Comparison of ENCODE assay signal across 8 mouse cellular contexts in the genomic region with DNA sequence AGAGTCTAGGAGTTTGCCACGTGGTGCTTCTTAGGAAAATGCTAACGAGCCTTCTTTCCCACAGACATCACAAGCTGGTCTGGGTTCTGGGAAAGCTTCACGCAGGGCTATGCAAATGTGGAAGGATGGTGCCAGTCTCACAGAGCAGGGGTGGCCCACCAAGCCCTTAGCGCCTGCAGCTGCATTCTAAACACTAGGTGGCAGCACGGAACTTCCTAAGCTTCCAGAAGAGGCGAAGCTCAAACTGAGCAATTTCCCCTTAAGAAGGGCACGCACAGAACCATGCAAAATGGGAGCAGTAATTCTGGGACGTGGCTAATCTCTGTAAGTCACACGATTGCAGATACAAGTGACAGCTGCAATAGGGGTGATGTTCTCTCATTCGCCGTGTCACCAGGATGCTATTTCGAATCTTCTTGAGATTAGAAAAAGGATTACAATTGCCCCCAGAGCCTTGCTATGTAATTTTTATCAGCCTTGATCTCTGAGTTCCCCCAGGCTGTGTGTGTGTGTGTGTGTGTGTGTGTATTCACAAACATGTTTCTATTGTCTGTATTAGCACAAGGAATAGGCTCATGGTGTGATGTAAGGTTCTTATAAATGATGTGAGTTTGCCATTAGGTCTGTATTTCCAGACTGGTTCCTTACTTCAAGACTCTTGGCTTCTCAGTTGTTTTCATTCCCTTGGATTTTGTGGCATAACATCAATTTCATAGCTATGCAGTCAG.
DNase-seq lines count a peak whose midpoint lies in the region; ATAC-seq and TF ChIP-seq lines count a peak whose summit lies in the region.

No protein-coding gene starts in this region.

- H3K9me3 ChIP-seq in forebrain, embryonic 16.5 days (ENCODE audit: control insufficient read depth, low read length) = no peaks in the 10 kb centered on the region
- no peaks in the 10 kb centered on the region for H3K9me3 ChIP-seq in liver, postnatal 0 days (ENCODE audit: low read length)

- peak; percentile 98 for ATAC-seq in forebrain, embryonic 16.5 days
- ATAC-seq in liver, postnatal 0 days = peak; percentile 75; the same call in 1 of the 2 replicates

- no peaks in the 10 kb centered on the region for H3K27me3 ChIP-seq in forebrain, embryonic 16.5 days (replicated peaks; ENCODE audit: control insufficient read depth, insufficient read depth, low read length)
- H3K27me3 ChIP-seq in liver, postnatal 0 days (ENCODE audit: insufficient read depth, low read length) = no peaks in the 10 kb centered on the region

- H3K4me3 ChIP-seq in forebrain, embryonic 16.5 days (replicated peaks; ENCODE audit: low read length) = no peak overlapping the region
- H3K4me3 ChIP-seq in liver, postnatal 0 days (ENCODE audit: low read depth, low read length) = no peak overlapping the region

- no peak for TF ChIP-seq EP300 in liver, postnatal 0 days (IDR thresholded peaks at IDR 0.05; ENCODE audit: low read depth)

- H3K4me2 ChIP-seq in forebrain, embryonic 16.5 days (ENCODE audit: low read length) = no peak overlapping the region
- no peak overlapping the region for H3K4me2 ChIP-seq in liver, postnatal 0 days (ENCODE audit: low read depth, low read length)

- peak; percentile 41 for DNase-seq in MN1 (ENCODE audit: low spot score)
- DNase-seq in cerebellum, adult 11-12 months = peak; percentile 71
- DNase-seq in heart, postnatal 36 days = peak; percentile 66 to 70
- DNase-seq in layer of hippocampus, adult 18-20 months (ENCODE audit: low spot score in 2 of 2) = peak; percentile 83 to 96
- peak; percentile 65 for DNase-seq in liver, postnatal 0 days
- DNase-seq in ovary, postnatal 36 days (ENCODE audit: low spot score) = peak; percentile 55
- peak; percentile 79 for DNase-seq in thymus, postnatal 4 days

- H3K4me1 ChIP-seq in forebrain, embryonic 16.5 days (replicated peaks; ENCODE audit: control insufficient read depth, insufficient read depth, low read length) = 0 out of 2 replicates have a peak, but pooled peaks cover 3% of the 10 kb centered on the region
- H3K4me1 ChIP-seq in liver, postnatal 0 days (ENCODE audit: insufficient read depth) = 0 out of 2 replicates have a peak, but pooled peaks cover 4% of the 10 kb centered on the region

- no peaks in the 10 kb centered on the region for H3K36me3 ChIP-seq in forebrain, embryonic 16.5 days (ENCODE audit: control insufficient read depth, insufficient read depth)
- H3K36me3 ChIP-seq in liver, postnatal 0 days (replicated peaks; ENCODE audit: insufficient read depth, low read length) = no peaks in the 10 kb centered on the region

- 3% methylated on average over 12 of the region's 12 CpGs for WGBS in forebrain, embryonic 16.5 days
- 9% methylated on average over 12 of the region's 12 CpGs for WGBS in liver, postnatal 0 days (ENCODE audit: insufficient replicate concordance)

- intact Hi-C loops in heart, postnatal 36 days (cut with DNase I) = loop anchor here (2.0 to 5.0 kb wide), 3 partner anchors 71 to 646 kb away; no protein-coding TSS in a partner anchor

- H3K27ac ChIP-seq in forebrain, embryonic 16.5 days (ENCODE audit: low read length) = peak overlapping the region; percentile 16; the same call in 1 of the 2 replicates
- no peak overlapping the region for H3K27ac ChIP-seq in liver, postnatal 0 days (ENCODE audit: low read depth)

- peak; percentile 84 for TF ChIP-seq CTCF in liver, postnatal 0 days (IDR thresholded peaks at IDR 0.05; ENCODE audit: low read depth)

- H3K9ac ChIP-seq in forebrain, embryonic 16.5 days (replicated peaks; ENCODE audit: low read depth, low read length) = no peak overlapping the region
- H3K9ac ChIP-seq in liver, postnatal 0 days (replicated peaks) = no peak overlapping the region
